Mouse (Mus musculus) erythroblast, embryonic 14.5 days (primary cell): ENCODE data around the gene Zfp280c.

ENCODE experiments used
- GATA1 ChIP-seq: IDR thresholded peaks from 2 replicates; pipeline ENCODE4 v1.6.1; 2012; ENCODE audit warnings: low read length, inconsistent platforms, mixed read lengths
- TAL1 ChIP-seq: IDR thresholded peaks from 3 replicates; pipeline ENCODE4 v1.6.1; 2012; ENCODE audit warnings: low read length, inconsistent platforms, mixed read lengths

GRCm38 (mm10) chrX:48596053-48596452, 1.7 kb upstream of the Zfp280c start:
- TF ChIP-seq TAL1 (no peak), GATA1 (no peak)
